Mouse (Mus musculus) layer of hippocampus, postnatal 10 days (tissue): Measurements from ENCODE around the gene Prmt6. TPM values are rescaled to one million over a fixed set of nuclear protein-coding genes. Genes with fewer than 3 reads are reported as not detected.
A peak's percentile ranks its signal among the peaks of the same experiment; 100 is the strongest.

ENCODE experiments used
- DNase-seq, 2 experiments: peaks; one replicate each; pipeline ENCODE4 v3.0.0; 2021; ENCODE audit warnings: low spot score in 2 of 2
- long read RNA-seq: library from polyadenylated mRNA; stranded (forward); transcript quantifications from one replicate; pipeline ENCODE4 v2.0.0, GENCODE M21; 2023
- total RNA-seq, 2 experiments: library from RNA; stranded (reverse); gene quantifications; 2 replicates each; pipeline ENCODE4 v1.2.3; 2021

Gene Prmt6
- 10 to 100 TPM; 22.2 to 23.8 TPM for total RNA-seq
- long read RNA-seq, transcript Prmt6-202 (2 exons, 3,059 nt): minor isoform, 11 of 38 reads
- long read RNA-seq, transcript Prmt6-201 (1 exons, 2,450 nt): major isoform, 26 of 38 reads
- long read RNA-seq, partial matches to known transcripts: 0 of 38 reads
- long read RNA-seq, other reads (novel, unspliced or antisense): 1 of 38 reads

DNA sequence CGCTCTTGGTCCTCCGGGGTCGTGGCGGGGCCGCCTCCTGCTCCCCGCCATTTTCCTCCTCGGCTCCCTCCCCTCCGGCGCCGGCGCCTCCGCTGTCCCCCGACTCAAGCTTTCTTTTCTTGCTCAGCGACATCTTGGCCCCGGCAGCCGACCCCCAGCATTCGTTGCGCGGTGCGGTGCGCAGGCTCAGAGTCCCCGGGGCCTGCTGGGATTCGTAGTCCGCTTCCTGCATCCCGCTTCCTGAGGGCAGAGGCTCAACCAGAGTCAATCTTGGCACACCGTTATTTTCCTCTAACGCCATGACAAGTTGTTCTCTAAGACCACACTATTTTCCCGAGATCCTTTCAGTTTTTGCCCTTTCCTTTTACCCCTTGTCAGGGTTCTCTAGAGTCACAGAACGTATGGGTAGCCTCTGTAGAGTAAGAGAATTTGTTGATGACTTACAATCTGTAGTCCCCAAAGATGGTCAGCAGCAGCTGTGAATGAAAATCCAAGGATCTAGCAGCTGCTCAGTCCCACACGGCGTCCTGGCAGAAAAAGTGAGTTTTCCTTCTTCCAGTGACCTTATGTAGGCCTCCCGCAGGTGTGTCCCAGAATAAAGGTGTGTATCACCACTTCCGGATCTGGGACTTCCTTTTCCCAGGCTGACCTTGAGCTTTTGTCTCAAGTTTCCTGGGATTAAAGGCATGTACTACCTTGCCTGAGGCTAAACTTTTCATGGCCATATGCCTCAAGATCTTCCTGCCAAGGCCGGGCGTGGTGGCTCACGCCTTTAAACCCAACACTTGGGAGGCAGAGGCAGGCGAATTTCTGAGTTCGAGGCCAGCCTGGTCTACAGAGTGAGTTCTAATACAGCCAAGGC, at the start of gene Prmt6:
TSS of gene Prmt6 (minus strand) at position 160 of the 862 bp plus-strand sequence.
- DNase-seq: peak; percentile 87 to 93

DNA sequence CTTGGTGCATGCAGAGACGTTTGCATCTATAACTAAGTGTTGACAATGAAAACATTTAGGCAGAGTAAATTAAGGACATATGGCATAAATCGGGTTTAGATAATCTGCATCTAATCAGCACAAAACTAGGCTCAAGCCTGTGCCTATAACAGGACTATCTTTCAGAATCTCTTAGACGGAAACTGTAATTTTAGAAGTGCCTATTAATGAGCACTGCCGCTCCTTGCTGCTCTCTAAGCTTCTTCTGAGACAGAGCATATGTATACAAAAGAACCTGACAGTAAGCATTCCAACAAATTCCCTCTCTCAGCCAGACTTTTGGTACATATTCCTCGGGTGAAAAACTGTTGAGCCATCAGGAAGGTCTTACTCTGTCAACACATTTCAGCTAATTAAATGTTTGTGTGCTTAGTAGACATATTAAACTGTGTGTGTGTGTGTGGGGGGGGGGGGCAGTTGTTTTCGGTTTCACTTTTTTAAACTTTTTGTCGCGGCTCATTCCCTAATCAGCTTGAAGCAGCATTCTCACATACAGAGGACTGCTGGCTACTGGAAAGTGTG, 39.8 kb upstream of the Prmt6 start:
- no peak for DNase-seq

DNA sequence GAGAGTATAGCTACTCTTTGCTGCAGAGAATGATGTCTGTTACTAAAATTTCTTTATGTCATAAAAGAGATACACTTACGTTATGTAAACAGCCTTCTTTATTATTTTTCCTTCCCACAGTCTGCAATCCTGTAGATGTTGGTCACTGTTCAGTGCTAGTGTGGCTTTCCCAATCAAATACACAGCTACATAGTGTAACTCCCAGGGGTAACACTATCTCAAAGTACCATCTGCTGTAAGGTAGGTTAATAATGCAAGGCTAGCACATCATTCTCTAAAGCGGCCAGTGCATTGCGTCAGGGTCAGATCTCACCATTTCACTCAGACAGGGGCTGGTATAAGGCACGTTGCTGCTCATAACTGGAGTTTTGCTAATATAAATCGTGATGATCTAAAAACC, 31.9 kb upstream of the Prmt6 start:
- no peak for DNase-seq

DNA sequence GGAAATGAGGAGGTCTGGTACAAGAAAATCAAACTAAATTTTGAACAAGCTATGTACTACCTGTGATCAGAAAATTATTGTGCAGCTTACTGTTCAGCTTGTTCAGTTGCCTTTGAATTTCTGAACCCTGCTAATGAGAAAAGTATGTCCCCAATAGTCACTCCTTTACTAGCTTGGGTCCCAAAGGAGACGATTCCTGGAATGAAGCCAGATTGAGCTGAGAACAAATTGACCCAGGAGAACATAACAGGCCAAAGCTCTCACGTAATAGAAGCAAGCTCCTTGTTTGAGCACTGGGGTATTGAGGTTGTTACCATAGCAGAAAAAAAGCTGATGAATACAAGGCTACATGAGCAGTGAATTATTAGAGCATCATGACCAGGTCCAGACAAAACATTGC, 17.0 kb upstream of the Prmt6 start:
- no peak for DNase-seq

DNA sequence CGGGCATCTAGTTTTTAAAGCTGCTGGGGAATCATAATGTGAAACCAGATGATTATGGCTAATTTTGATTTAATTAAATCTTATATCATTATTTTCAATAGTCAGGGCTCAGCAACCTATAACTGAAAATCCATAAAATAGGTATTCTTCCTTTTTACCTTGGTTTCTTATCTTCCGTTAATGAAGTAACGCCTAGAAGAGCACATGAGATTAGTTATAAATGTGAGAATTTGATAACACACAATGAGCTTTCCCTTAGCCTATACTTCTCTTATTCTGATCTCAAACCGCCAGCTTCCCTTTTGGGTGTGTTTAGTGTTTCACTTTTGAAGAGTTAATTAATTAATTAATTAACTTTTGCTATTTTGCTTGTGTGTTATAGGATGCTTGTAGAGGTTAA, 2.3 kb upstream of the Prmt6 start:
- DNase-seq: no peak

DNA sequence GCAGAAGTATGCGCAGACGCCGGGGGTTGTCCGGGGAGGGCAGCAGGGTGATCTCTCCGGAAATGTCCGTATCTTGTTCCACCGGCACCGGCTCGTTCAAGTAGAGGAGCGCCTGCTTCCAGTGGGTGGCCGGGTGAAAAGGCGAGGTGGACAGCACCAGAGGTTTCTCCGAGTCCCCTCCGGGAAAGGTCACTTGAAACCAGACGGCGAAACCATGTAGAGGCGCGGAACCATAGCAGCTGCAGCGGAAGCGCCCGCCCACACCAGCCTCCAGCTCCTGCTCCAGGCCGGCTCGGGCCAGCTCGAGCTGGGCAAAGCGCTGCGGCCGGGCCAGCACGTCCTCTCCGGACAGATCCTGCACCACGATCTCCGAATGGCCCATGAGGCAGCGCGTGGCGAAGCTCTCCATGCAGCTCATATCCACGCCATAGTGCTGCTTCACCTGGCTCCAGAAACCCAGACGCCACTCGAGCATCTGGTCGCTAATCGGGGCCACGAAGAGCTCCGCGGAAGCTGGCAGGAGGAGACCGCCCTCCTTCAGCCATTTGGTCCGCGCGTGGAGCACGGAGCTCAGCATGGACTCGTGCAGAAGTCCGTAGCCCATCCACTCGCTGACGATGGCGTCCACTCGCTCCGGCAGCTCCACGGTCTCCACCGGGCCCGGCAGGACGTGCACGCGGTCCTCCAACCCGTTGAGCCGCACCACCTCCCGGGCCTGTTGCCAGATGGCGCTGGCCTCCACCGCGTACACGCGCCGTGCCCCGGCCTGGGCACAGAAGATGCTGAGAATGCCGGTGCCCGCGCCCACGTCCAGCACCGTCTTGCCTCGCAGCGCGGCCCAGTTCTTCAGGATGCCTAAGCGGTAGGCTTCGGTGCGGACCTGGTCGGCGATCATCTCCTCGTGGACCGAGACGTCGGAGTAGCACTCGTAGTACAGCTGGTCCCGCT, 633 bp downstream of the Prmt6 start:
- DNase-seq: peak; percentile 79 to 85

DNA sequence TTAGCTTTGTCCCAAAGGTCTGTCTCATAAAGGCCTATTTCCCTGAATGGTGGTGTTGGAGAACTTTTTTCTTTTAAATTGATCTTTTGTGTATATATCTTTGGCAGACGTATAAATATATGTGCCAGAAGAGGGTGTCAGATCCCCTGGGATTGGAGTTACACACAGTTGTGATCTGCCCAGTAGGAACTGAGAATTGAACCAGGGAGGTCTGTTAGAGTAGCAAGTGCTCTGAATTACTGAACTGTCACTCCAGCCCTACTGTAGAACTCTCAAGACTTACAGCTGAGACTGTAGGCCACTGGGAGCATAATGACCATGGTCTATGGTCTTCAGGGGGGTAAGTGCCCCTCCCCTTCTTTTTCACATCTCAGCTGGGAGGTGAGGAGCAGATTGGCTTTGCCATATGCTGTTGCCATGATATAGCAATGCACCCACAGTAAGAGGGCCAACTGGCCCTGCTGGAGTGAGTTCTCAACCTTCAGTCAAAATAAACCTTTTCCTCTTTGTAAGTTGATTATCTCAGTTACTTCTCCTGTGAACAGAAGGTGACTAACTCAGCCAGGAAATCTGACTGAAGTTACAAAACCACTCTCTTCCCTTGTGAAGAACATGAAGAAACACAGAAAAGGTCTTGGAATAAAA, 13.9 kb downstream of the Prmt6 start:
- no peak for DNase-seq

Other genes starting within 250 kb of the Prmt6 start
- 10 to 100 TPM; 27.7 to 35.7 TPM for gene Ntng1, start 107.0 kb downstream of the Prmt6 start, total RNA-seq